Mouse (Mus musculus) liver, postnatal 0 days (tissue): Measurements from ENCODE around the gene Ugt1a8.

Experiments used
- CTCF ChIP-seq: sonication (generic); IDR thresholded peaks from 2 replicates; pipeline ENCODE4 v1.5.1; 2016; ENCODE audit warnings: antibody characterized with exemption, low read depth
- EP300 ChIP-seq: IDR thresholded peaks from 2 replicates; pipeline ENCODE4 v1.6.1; 2016; ENCODE audit warnings: antibody characterized with exemption, low read depth, mild to moderate bottlenecking

DNA sequence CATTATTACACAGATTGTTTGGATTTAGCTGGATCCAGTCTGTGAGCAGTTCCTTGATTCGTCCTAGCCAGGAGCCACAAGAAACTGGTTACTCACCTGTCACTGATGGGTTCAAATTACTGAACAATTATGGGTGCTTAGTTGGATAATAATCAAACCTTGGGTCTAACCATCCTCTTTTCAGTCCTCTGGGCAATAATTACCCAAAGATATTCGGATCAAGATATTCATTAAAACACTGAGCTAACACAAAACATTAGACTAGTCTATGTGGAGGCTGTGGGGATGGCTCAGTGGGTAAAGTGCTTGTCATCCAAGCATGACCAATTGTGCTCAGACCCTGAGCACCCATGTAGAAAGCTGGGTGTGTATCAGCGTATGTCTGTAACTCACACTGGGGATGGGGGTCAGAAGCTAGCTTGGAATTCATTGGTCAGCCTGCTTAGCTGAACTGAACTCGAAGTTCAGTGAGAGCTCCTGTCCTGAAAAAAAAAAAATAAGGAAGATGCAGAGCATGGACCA lies 148.3 kb downstream of the Ugt1a8 start:
- TF ChIP-seq CTCF (no peak), EP300 (no peak)
